Mouse (Mus musculus) adrenal gland, adult (tissue): Measurements from ENCODE around the gene Lypla2.
A peak's percentile ranks its signal among the peaks of the same experiment; 100 is the strongest.

Source experiments
- DNase-seq, 2 experiments: peaks; one replicate each; pipeline ENCODE4 v3.0.0; 2022 to 2023; ENCODE audit warnings: low spot score in 1 of 2; ENCODE audit not compliant: inconsistent age in 2 of 2

Lypla2 gene

DNA sequence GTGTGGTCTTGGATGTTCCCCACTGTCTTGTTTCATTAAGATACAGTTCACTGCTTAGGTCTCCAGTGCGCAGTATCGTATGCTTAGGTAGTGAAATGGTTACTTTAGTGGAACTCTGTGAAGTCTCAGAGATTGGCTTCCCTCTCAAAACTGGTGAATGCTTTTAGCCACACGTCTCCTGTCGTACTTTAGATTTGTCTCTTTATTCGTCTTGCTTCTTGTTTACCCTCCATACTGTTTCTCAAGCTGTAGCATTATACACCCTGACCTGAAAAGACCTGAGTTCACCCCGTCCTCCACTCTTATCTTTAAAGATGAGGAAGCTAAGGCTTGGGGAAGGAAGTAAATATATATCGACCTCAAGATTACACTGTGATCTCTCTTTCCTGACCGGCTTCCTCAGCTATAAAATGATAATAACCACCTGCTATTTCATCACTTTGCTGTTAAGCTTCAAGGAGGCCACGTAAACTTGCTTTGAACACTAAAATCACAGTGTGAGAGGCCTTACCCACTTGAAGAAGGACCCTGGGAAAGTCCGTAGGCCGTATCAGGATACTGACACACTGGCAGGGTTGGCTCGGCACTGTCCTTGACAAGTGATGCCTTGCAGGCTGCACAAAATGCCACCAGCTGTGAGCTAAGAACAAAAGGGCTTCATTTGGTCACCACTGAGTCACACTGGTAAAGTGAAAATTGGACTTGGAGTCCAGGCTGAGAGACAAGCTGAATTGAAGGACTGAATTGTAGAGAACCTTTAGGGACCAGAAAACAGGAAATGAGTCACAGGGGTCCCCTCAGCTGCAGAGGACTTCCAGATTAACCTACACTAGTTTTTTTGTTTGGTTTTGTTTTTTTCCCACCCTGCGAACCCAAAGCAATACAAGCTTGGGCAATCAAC lies 735 bp upstream of the Lypla2 start:
- peak; percentile 46 to 67 for DNase-seq

- DNase-seq, result peak in 1 of 2 experiments; percentile 32
Observed at GRCm38 (mm10) chr4:135971805-135972555, 446 bp downstream of the Lypla2 start.

- DNase-seq, result peak in 1 of 2 experiments; percentile 22
Observed at GRCm38 (mm10) chr4:135970585-135970984, 1.8 kb downstream of the Lypla2 start.

GRCm38 (mm10) chr4:135969070-135969750 lies 3.2 kb downstream of the Lypla2 start:
- DNase-seq, result peak in 1 of 2 experiments; percentile 14

- peak; percentile 25 to 37 for DNase-seq
Observed at GRCm38 (mm10) chr4:135968271-135968869, 4.1 kb downstream of the Lypla2 start.

GRCm38 (mm10) chr4:135967086-135967760 lies 5.2 kb downstream of the Lypla2 start:
- peak in 1 of 2 experiments; percentile 42 for DNase-seq

- peak in 1 of 2 experiments; percentile 35 for DNase-seq
Observed at GRCm38 (mm10) chr4:135966283-135966682, 6.1 kb downstream of the Lypla2 start.

DNA sequence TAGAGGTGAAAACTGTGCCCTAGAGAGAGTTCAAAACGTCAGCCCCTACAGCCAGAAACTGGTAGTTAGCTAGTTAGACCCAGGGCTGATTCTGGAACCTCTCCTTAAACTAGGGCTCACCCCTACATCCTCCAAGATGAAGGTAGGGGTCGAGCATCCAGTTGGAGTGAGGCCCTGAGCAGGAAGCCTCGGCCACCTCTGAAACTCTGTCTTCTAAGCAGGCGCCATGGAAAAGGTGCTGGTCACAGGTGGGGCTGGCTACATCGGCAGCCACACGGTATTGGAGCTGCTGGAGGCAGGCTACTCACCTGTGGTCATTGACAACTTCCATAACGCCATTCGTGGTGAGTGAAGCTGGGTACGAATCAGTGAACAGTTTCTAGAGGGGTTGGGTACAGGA lies 7.3 kb downstream of the Lypla2 start:
- peak in 1 of 2 experiments; percentile 39 for DNase-seq

DNA sequence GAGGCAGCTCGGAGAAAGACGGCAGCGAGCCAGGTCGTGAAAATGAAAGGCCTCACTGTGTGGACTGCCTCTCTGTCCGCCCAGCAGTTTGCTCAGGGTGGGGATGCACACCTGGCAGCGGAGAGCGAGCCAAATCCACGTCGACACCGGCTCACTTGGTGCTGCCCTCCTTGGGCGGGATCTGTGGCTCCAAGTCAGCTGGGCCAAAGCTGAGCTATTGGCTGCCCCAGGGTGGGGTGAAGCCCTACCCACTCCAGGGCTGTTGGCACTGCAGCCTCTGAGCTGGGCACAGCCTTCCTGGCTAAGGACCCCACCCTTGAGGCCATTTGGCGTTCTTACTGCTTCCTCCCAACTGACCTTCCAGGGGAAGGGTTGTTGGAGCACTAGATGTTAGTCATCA lies 8.0 kb downstream of the Lypla2 start:
- DNase-seq, result peak; percentile 85 to 87

- peak; percentile 95 to 98 for DNase-seq
Observed at GRCm38 (mm10) chr4:135963457-135964193, 8.8 kb downstream of the Lypla2 start, which contains the start of gene Gale. TSS of gene Gale (plus strand) at chr4:135963727.

DNA sequence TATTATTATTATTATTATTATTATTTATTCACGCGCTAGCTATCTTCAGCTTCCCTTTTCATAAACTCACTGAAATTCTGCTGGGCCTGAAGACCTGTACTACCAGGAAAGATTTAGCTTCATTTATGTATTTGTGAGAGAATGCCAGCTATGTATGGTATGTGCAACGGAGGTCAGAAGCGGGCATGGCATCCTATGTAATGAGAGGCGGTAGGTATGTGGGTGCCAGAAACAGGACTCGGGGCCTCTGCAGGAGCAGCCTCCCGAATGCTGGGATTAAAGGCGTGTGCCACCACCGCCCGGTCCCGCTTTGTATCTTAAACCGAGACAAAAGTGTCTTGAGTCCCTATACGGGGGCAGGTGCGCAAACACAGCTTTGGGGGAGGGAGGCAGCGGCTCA lies 9.5 kb downstream of the Lypla2 start:
- no peak for DNase-seq

DNA sequence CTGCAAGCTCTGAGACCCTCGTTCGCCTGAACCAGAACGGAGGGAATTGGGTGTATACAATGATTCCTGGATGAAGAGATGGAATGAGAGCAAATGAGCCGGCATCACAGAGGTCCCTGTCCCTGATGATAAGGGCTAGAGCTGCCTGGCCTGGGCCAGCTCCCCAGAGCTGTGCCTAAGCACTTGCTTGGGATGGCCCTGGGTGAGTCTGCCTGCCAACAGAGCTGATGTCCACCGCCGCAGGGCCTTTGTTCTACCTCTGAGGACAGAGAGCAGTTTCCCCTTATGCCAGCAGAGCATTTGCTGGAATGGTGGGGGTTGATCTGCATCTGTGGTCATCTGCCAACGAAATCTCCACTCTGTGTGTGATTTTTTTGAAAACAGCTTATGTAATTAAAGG lies 10.2 kb downstream of the Lypla2 start:
- DNase-seq, result peak in 1 of 2 experiments; percentile 49

- DNase-seq, result peak in 1 of 2 experiments; percentile 46
Observed at GRCm38 (mm10) chr4:135961709-135962108, 10.7 kb downstream of the Lypla2 start.

- DNase-seq, result peak; percentile 73 to 92
Observed at GRCm38 (mm10) chr4:135960717-135961116, 11.7 kb downstream of the Lypla2 start.

- peak in 1 of 2 experiments; percentile 58 for DNase-seq
Observed at GRCm38 (mm10) chr4:135958354-135958753, 14.1 kb downstream of the Lypla2 start.

GRCm38 (mm10) chr4:135955886-135956285 lies 16.5 kb downstream of the Lypla2 start:
- DNase-seq, result peak in 1 of 2 experiments; percentile 40

DNA sequence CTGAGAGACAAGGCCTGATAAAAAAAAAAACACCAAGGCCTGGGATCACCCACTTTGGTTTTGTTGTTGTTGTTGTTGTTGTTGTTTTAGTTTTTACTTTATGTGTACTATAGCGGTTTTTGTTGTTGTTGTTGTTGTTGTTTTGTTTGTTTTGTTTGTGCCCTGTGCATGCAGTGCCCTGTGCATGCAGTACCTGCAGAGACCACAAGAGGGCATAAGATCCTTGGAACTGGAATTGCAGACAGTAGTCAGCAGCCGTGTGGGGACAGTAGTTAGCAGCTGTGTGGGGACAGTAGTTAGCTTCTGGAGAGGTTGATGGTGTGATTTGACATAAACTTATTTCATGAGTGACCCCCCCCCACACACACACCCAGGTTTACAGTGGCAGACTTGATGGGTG lies 18.2 kb downstream of the Lypla2 start:
- peak; percentile 58 to 90 for DNase-seq

- no peak for DNase-seq
Observed at GRCm38 (mm10) chr4:135953179-135953578, 19.2 kb downstream of the Lypla2 start.

DNA sequence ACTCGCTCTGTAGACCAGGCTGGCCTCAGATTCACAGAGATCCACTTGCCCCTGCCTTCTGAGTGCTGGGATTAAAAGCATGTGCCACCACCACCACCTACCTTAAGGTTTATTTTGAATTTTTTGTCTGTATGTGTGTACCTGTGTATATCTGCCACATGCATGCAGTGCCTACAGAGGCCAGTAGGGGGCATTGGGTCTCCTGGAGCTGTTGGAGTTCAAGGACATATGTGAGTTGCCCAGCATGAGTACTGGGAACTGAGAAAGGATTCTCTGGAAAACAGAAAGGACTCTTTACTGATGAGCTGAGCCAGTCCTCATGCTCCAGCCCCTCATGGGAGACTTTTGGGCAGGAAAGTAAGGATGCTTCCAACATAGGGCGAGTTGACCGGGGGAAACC lies 20.9 kb downstream of the Lypla2 start:
- no peak for DNase-seq
